ENCODE assay signal across 8 mouse cellular contexts in the genomic region with DNA sequence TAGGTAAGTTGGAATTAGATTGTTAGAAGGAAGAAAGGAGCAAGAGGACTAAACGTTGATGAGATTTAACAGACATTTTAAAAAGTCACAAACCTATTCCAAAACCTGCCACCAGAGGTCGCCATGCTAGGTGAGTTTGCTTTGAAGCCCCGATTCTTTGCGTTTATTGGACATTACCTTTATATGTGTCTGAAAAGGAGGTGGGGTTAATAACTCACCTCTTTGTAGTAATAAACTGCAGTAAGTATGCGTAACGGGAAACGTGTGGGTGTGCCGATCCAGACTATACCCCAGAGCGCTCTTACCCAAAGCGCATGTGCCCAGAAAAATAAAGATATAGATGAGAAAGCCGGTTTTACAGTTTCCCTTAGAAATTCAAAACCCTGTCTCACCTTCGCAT. TPM values are rescaled to one million over a fixed set of nuclear protein-coding genes. Genes with fewer than 3 reads are reported as not detected.
DNase-seq lines count a peak whose midpoint lies in the region; ATAC-seq and TF ChIP-seq lines count a peak whose summit lies in the region.

No protein-coding gene starts in this region.

- H3K9ac ChIP-seq in ES-Bruce4 (ENCODE audit: low read depth, poor library complexity, severe bottlenecking): no peak overlapping the region
- H3K9ac ChIP-seq in embryonic facial prominence, embryonic 14.5 days (ENCODE audit: low read depth, low read length): peak overlapping the region; percentile 19; the same call in 1 of the 2 replicates
- H3K9ac ChIP-seq in hindbrain, postnatal 0 days (replicated peaks; ENCODE audit: low read length): no peak overlapping the region
- H3K9ac ChIP-seq in limb, embryonic 14.5 days (ENCODE audit: low read depth, low read length, severe bottlenecking): 0 out of 2 replicates have a peak overlapping the region, but pooled peaks have one; percentile 34
- H3K9ac ChIP-seq in neural tube, embryonic 11.5 days (ENCODE audit: low read length): no peak overlapping the region

- peak; percentile 72; the same call in 1 of the 2 replicates for ATAC-seq in embryonic facial prominence, embryonic 14.5 days (ENCODE audit: low read depth)
- ATAC-seq in hindbrain, postnatal 0 days: peak; percentile 52; the same call in 1 of the 2 replicates
- ATAC-seq in limb, embryonic 14.5 days (ENCODE audit: low FRiP score, low read depth): 0 out of 2 replicates have a peak, but pooled peaks have one; percentile 27
- 0 out of 2 replicates have a peak, but pooled peaks have one; percentile 36 for ATAC-seq in neural tube, embryonic 11.5 days (ENCODE audit: insufficient read depth, low FRiP score, low TSS enrichment)

- H3K36me3 ChIP-seq in ES-Bruce4 (ENCODE audit: control insufficient read depth, insufficient read depth, low read length, poor library complexity, severe bottlenecking): no peaks in the 10 kb centered on the region
- H3K36me3 ChIP-seq in embryonic facial prominence, embryonic 14.5 days (ENCODE audit: control insufficient read depth, insufficient read depth, low read length): no peaks in the 10 kb centered on the region
- H3K36me3 ChIP-seq in hindbrain, postnatal 0 days (ENCODE audit: insufficient read depth, low read length): no peaks in the 10 kb centered on the region
- no peaks in the 10 kb centered on the region for H3K36me3 ChIP-seq in limb, embryonic 14.5 days (ENCODE audit: control insufficient read depth, insufficient read depth, low read length)
- no peaks in the 10 kb centered on the region for H3K36me3 ChIP-seq in neural tube, embryonic 11.5 days (ENCODE audit: control insufficient read depth, insufficient read depth, low read length)

- no peak for TF ChIP-seq CTCF in ES-Bruce4 (IDR thresholded peaks at IDR 0.05; ENCODE audit: low read depth, low read length)
- peak; percentile 83 for TF ChIP-seq CTCF in hindbrain, postnatal 0 days (IDR thresholded peaks at IDR 0.05; ENCODE audit: low read depth)

- peak overlapping the region; percentile 64 for H3K4me2 ChIP-seq in embryonic facial prominence, embryonic 14.5 days (ENCODE audit: low read depth, low read length)
- peak overlapping the region; percentile 62 for H3K4me2 ChIP-seq in hindbrain, postnatal 0 days (ENCODE audit: low read depth, low read length)
- H3K4me2 ChIP-seq in limb, embryonic 14.5 days (replicated peaks; ENCODE audit: low read depth, low read length, severe bottlenecking): peak overlapping the region; percentile 62
- H3K4me2 ChIP-seq in neural tube, embryonic 11.5 days (ENCODE audit: low read depth): peak overlapping the region; percentile 44

- no peak overlapping the region for H3K27ac ChIP-seq in ES-Bruce4 (ENCODE audit: insufficient read depth, low read length)
- H3K27ac ChIP-seq in embryonic facial prominence, embryonic 14.5 days (replicated peaks; ENCODE audit: low read depth, low read length): no peak overlapping the region
- H3K27ac ChIP-seq in hindbrain, postnatal 0 days: no peak overlapping the region
- H3K27ac ChIP-seq in limb, embryonic 14.5 days (replicated peaks; ENCODE audit: low read depth, low read length): no peak overlapping the region
- no peak overlapping the region for H3K27ac ChIP-seq in neural tube, embryonic 11.5 days (ENCODE audit: low read depth, low read length)

- no peak for TF ChIP-seq POLR2A in ES-Bruce4 (IDR thresholded peaks at IDR 0.05; ENCODE audit: insufficient read depth, low read length)
- TF ChIP-seq POLR2A in limb, embryonic 14.5 days (IDR thresholded peaks at IDR 0.05; ENCODE audit: borderline replicate concordance, extremely low read depth, insufficient read depth, insufficient read length): no peak

- H3K9me3 ChIP-seq in ES-Bruce4 (replicated peaks; ENCODE audit: control insufficient read depth, insufficient read depth, low read length, poor library complexity, severe bottlenecking): no peaks in the 10 kb centered on the region
- no peaks in the 10 kb centered on the region for H3K9me3 ChIP-seq in embryonic facial prominence, embryonic 14.5 days (ENCODE audit: control insufficient read depth, low read length)
- no peaks in the 10 kb centered on the region for H3K9me3 ChIP-seq in hindbrain, postnatal 0 days (ENCODE audit: low read length)
- no peaks in the 10 kb centered on the region for H3K9me3 ChIP-seq in limb, embryonic 14.5 days (ENCODE audit: control insufficient read depth, low read length)
- no peaks in the 10 kb centered on the region for H3K9me3 ChIP-seq in neural tube, embryonic 11.5 days (ENCODE audit: control insufficient read depth, low read length)

- no peak for TF ChIP-seq EP300 in ES-Bruce4 (IDR thresholded peaks at IDR 0.05; ENCODE audit: insufficient read depth, low read depth, low read length)

- H3K27me3 ChIP-seq in ES-Bruce4 (ENCODE audit: control insufficient read depth, insufficient read depth, low read length, poor library complexity, severe bottlenecking): peaks cover 13% of the 10 kb centered on the region
- H3K27me3 ChIP-seq in embryonic facial prominence, embryonic 14.5 days (replicated peaks; ENCODE audit: control insufficient read depth, insufficient read depth, low read length): peaks cover 25% of the 10 kb centered on the region
- H3K27me3 ChIP-seq in hindbrain, postnatal 0 days (ENCODE audit: insufficient read depth, low read length): peaks cover 36% of the 10 kb centered on the region
- H3K27me3 ChIP-seq in limb, embryonic 14.5 days (ENCODE audit: control insufficient read depth, insufficient read depth, low read length): peaks cover 20% of the 10 kb centered on the region
- peaks cover 33% of the 10 kb centered on the region for H3K27me3 ChIP-seq in neural tube, embryonic 11.5 days (ENCODE audit: control insufficient read depth, insufficient read depth, low read length)

- DNase-seq in cerebellum, adult 9-10 months: peak; percentile 18
- DNase-seq in cerebellum, adult 9-11 months: no peak
- peak; percentile 73 for DNase-seq in embryonic facial prominence, embryonic 14.5 days (ENCODE audit: low spot score)
- DNase-seq in hindbrain, postnatal 0 days (ENCODE audit: low spot score): peak; percentile 80
- DNase-seq in limb, embryonic 14.5 days (ENCODE audit: low spot score): peak; percentile 82
- DNase-seq in neural tube, embryonic 11.5 days (ENCODE audit: low spot score): peak; percentile 57
- no peak for DNase-seq in urinary bladder, postnatal 4 days (ENCODE audit: low spot score in 2 of 2)

- no peaks in the 10 kb centered on the region for H3K4me1 ChIP-seq in ES-Bruce4 (ENCODE audit: control insufficient read depth, insufficient read depth, low read length)
- no peaks in the 10 kb centered on the region for H3K4me1 ChIP-seq in embryonic facial prominence, embryonic 14.5 days (ENCODE audit: control insufficient read depth, insufficient read depth, low read length)
- no peaks in the 10 kb centered on the region for H3K4me1 ChIP-seq in hindbrain, postnatal 0 days (ENCODE audit: insufficient read depth, low read length)
- no peaks in the 10 kb centered on the region for H3K4me1 ChIP-seq in limb, embryonic 14.5 days (ENCODE audit: control insufficient read depth, insufficient read depth, low read length)
- H3K4me1 ChIP-seq in neural tube, embryonic 11.5 days (ENCODE audit: control insufficient read depth, insufficient read depth, low read length): no peaks in the 10 kb centered on the region

- 1% methylated on average over 12 of the region's 12 CpGs for WGBS in embryonic facial prominence, embryonic 14.5 days
- WGBS in hindbrain, postnatal 0 days: 3% methylated on average over 12 of the region's 12 CpGs
- WGBS in limb, embryonic 14.5 days: under 1% methylated on average over 12 of the region's 12 CpGs
- 4% methylated on average over 12 of the region's 12 CpGs for WGBS in neural tube, embryonic 11.5 days

- H3K4me3 ChIP-seq in ES-Bruce4 (ENCODE audit: low read depth, low read length): 0 out of 2 replicates have a peak overlapping the region, but pooled peaks have one; percentile 23
- H3K4me3 ChIP-seq in embryonic facial prominence, embryonic 14.5 days (ENCODE audit: low read depth, low read length): peak overlapping the region; percentile 42
- peak overlapping the region; percentile 32 for H3K4me3 ChIP-seq in hindbrain, postnatal 0 days (ENCODE audit: low read length)
- peak overlapping the region; percentile 36 for H3K4me3 ChIP-seq in limb, embryonic 14.5 days (replicated peaks; ENCODE audit: low read length)
- H3K4me3 ChIP-seq in neural tube, embryonic 11.5 days (ENCODE audit: low read depth, low read length): peak overlapping the region; percentile 15; the same call in 1 of the 2 replicates

RNA-seq across cellular contexts. Expression of a gene that starts 3.1 kb away (rescaled TPM):
- not detected in 2 replicates for polyA plus RNA-seq in ES-Bruce4 (2011; ENCODE audit: insufficient read depth, insufficient read length, low read depth, missing spikeins)
- polyA plus RNA-seq in embryonic facial prominence, embryonic 14.5 days (2014; fragmentation: Nextera tagmentation; extraction: Ambion mirVana): 15.1 and 20.3 TPM in 2 replicates
- 35.3 and 36.5 TPM in 2 replicates for total RNA-seq in hindbrain, postnatal 0 days (2014; rRNA removed)
- polyA plus RNA-seq in hindbrain, postnatal 0 days (2015; fragmentation: Nextera tagmentation; extraction: Ambion mirVana): 48.7 and 50.4 TPM in 2 replicates
- 43.2 and 64.9 TPM in 2 replicates for polyA plus RNA-seq in limb, embryonic 14.5 days (2012; rRNA removed)
- 42.4 and 52.7 TPM in 2 replicates for polyA plus RNA-seq in limb, embryonic 14.5 days (2014; fragmentation: Nextera tagmentation; extraction: Ambion mirVana)
- 43.5 and 48.6 TPM in 2 replicates for polyA plus RNA-seq in neural tube, embryonic 11.5 days (2014; fragmentation: Nextera tagmentation; extraction: Ambion mirVana)

Comparison
In these comparisons a context has a peak if more than half of its experiments do, and no peak if none do; other contexts are left out.
1. DNase-seq: peak in cerebellum, adult 9-10 months (single experiment), embryonic facial prominence, embryonic 14.5 days (single experiment), hindbrain, postnatal 0 days (single experiment), limb, embryonic 14.5 days (single experiment) and neural tube, embryonic 11.5 days (single experiment); none in cerebellum, adult 9-11 months (single experiment) and urinary bladder, postnatal 4 days (0 of 2).
2. H3K9ac ChIP-seq: peak in embryonic facial prominence, embryonic 14.5 days (single experiment) and limb, embryonic 14.5 days (single experiment); none in ES-Bruce4 (single experiment), hindbrain, postnatal 0 days (single experiment) and neural tube, embryonic 11.5 days (single experiment).
3. RNA of a gene that starts 3.1 kb away (polyA plus RNA-seq): 48.7 to 50.4 TPM in hindbrain, postnatal 0 days, 43.5 to 48.6 TPM in neural tube, embryonic 11.5 days, 42.4 to 64.9 TPM in limb, embryonic 14.5 days and 15.1 to 20.3 TPM in embryonic facial prominence, embryonic 14.5 days; not detected in ES-Bruce4; every median in the first group is over 10 times any median in the second.
4. Peak in every context shown above with its lines, with median percentiles within 50 percentile points of each other: H3K4me3 ChIP-seq, ATAC-seq and H3K4me2 ChIP-seq.